Mouse (Mus musculus): Measurements from ENCODE around the gene Fzd4. TPM values are rescaled to one million over a fixed set of nuclear protein-coding genes. Genes with fewer than 3 reads are reported as not detected.
A peak's percentile ranks its signal among the peaks of the same experiment; 100 is the strongest.

Gene Fzd4
- polyA plus RNA-seq, 1 experiment from 2014 or later, result 8.5 TPM

GRCm38 (mm10) chr7:89445137-89445536 is 41.0 kb downstream of the Fzd4 start:
- Histone ChIP-seq H3K27me3 (ENCODE audit: control insufficient read depth, insufficient read depth, low read length) (no peaks in the 10 kb centered on the region), H3K9ac (ENCODE audit: low read length) (no peak overlapping the region), H3K9me3 (replicated peaks; ENCODE audit: control insufficient read depth, low read length) (no peaks in the 10 kb centered on the region), H3K4me1 (ENCODE audit: control insufficient read depth, insufficient read depth, low read length) (no peaks in the 10 kb centered on the region), H3K27ac (ENCODE audit: low read length) (no peak overlapping the region), H3K36me3 (ENCODE audit: control insufficient read depth, insufficient read depth) (no peaks in the 10 kb centered on the region), H3K4me3 (ENCODE audit: low read length) (no peak overlapping the region), H3K4me2 (ENCODE audit: low read depth, low read length) (no peak overlapping the region)
- no peak for ATAC-seq (replicated peaks; ENCODE audit: extremely low read depth, insufficient read depth, low FRiP score)
- WGBS, result 69% methylated on average over 4 of the region's 4 CpGs

GRCm38 (mm10) chr7:89450312-89450711 is 46.2 kb downstream of the Fzd4 start:
- Histone ChIP-seq H3K4me3 (ENCODE audit: low read length) (no peak overlapping the region), H3K4me2 (ENCODE audit: low read depth, low read length) (no peak overlapping the region), H3K27ac (ENCODE audit: low read length) (no peak overlapping the region), H3K36me3 (ENCODE audit: control insufficient read depth, insufficient read depth) (no peaks in the 10 kb centered on the region), H3K9ac (ENCODE audit: low read length) (no peak overlapping the region), H3K27me3 (ENCODE audit: control insufficient read depth, insufficient read depth, low read length) (no peaks in the 10 kb centered on the region), H3K9me3 (replicated peaks; ENCODE audit: control insufficient read depth, low read length) (no peaks in the 10 kb centered on the region), H3K4me1 (ENCODE audit: control insufficient read depth, insufficient read depth, low read length) (peaks cover 2% of the 10 kb centered on the region; the same call in 1 of the 2 replicates)
- ATAC-seq (replicated peaks; ENCODE audit: extremely low read depth, insufficient read depth, low FRiP score), result no peak
- WGBS, result 70% methylated on average over 2 of the region's 2 CpGs

GRCm38 (mm10) chr7:89456380-89457076 is 52.4 kb downstream of the Fzd4 start:
- H3K27me3 ChIP-seq (ENCODE audit: control insufficient read depth, insufficient read depth, low read length), result no peaks in the 10 kb centered on the region
- H3K36me3 ChIP-seq (ENCODE audit: control insufficient read depth, insufficient read depth), result no peaks in the 10 kb centered on the region
- no peak overlapping the region for H3K9ac ChIP-seq (ENCODE audit: low read length)
- WGBS, result 53% methylated on average over 7 of the region's 7 CpGs
- ATAC-seq (replicated peaks; ENCODE audit: extremely low read depth, insufficient read depth, low FRiP score), result no peak
- H3K4me2 ChIP-seq (ENCODE audit: low read depth, low read length), result no peak overlapping the region
- peaks cover 12% of the 10 kb centered on the region; the same call in 1 of the 2 replicates for H3K4me1 ChIP-seq (ENCODE audit: control insufficient read depth, insufficient read depth, low read length)
- no peak overlapping the region for H3K27ac ChIP-seq (ENCODE audit: low read length)
- no peak overlapping the region for H3K4me3 ChIP-seq (ENCODE audit: low read length)
- H3K9me3 ChIP-seq (replicated peaks; ENCODE audit: control insufficient read depth, low read length), result no peaks in the 10 kb centered on the region

- Histone ChIP-seq H3K27me3 (ENCODE audit: control insufficient read depth, insufficient read depth, low read length) (no peaks in the 10 kb centered on the region), H3K4me1 (ENCODE audit: control insufficient read depth, insufficient read depth, low read length) (peaks cover 19% of the 10 kb centered on the region), H3K4me3 (ENCODE audit: low read length) (no peak overlapping the region), H3K27ac (ENCODE audit: low read length) (no peak overlapping the region), H3K9me3 (replicated peaks; ENCODE audit: control insufficient read depth, low read length) (no peaks in the 10 kb centered on the region), H3K36me3 (ENCODE audit: control insufficient read depth, insufficient read depth) (no peaks in the 10 kb centered on the region), H3K9ac (ENCODE audit: low read length) (no peak overlapping the region), H3K4me2 (ENCODE audit: low read depth, low read length) (no peak overlapping the region)
- 76% methylated on average over 2 of the region's 2 CpGs for WGBS
- no peak for ATAC-seq (replicated peaks; ENCODE audit: extremely low read depth, insufficient read depth, low FRiP score)
Observed at GRCm38 (mm10) chr7:89459691-89460090, 55.5 kb downstream of the Fzd4 start.

GRCm38 (mm10) chr7:89460911-89461310 is 56.8 kb downstream of the Fzd4 start:
- H3K4me1 ChIP-seq (ENCODE audit: control insufficient read depth, insufficient read depth, low read length), result peaks cover 20% of the 10 kb centered on the region
- no peaks in the 10 kb centered on the region for H3K27me3 ChIP-seq (ENCODE audit: control insufficient read depth, insufficient read depth, low read length)
- peak overlapping the region; percentile 82 for H3K27ac ChIP-seq (ENCODE audit: low read length)
- H3K4me2 ChIP-seq (ENCODE audit: low read depth, low read length), result no peak overlapping the region
- no peaks in the 10 kb centered on the region for H3K9me3 ChIP-seq (replicated peaks; ENCODE audit: control insufficient read depth, low read length)
- peak; percentile 77 for ATAC-seq (replicated peaks; ENCODE audit: extremely low read depth, insufficient read depth, low FRiP score)
- H3K4me3 ChIP-seq (ENCODE audit: low read length), result no peak overlapping the region
- H3K9ac ChIP-seq (ENCODE audit: low read length), result no peak overlapping the region
- H3K36me3 ChIP-seq (ENCODE audit: control insufficient read depth, insufficient read depth), result no peaks in the 10 kb centered on the region

GRCm38 (mm10) chr7:89461351-89461750 is 57.2 kb downstream of the Fzd4 start:
- 31% methylated on average over 3 of the region's 3 CpGs for WGBS
- peak; percentile 92 for ATAC-seq (replicated peaks; ENCODE audit: extremely low read depth, insufficient read depth, low FRiP score)

More at GRCm38 (mm10) chr7:89461351-89461750, 57.2 kb downstream of the Fzd4 start:
- Histone ChIP-seq H3K9me3 (replicated peaks; ENCODE audit: control insufficient read depth, low read length) (no peaks in the 10 kb centered on the region), H3K4me3 (ENCODE audit: low read length) (no peak overlapping the region), H3K9ac (ENCODE audit: low read length) (no peak overlapping the region), H3K27me3 (ENCODE audit: control insufficient read depth, insufficient read depth, low read length) (no peaks in the 10 kb centered on the region), H3K36me3 (ENCODE audit: control insufficient read depth, insufficient read depth) (no peaks in the 10 kb centered on the region), H3K27ac (ENCODE audit: low read length) (peak overlapping the region; percentile 82), H3K4me2 (ENCODE audit: low read depth, low read length) (0 out of 2 replicates have a peak overlapping the region, but pooled peaks have one; percentile 12), H3K4me1 (ENCODE audit: control insufficient read depth, insufficient read depth, low read length) (peaks cover 20% of the 10 kb centered on the region)

Other genes starting within 250 kb of the Fzd4 start
- 25.9 and 27.8 TPM in 2 replicates for gene Tmem135, start 133 bp upstream of the Fzd4 start, polyA plus RNA-seq (2015; fragmentation: Nextera tagmentation; extraction: Ambion mirVana)
- gene Prss23, start 122.8 kb downstream of the Fzd4 start, polyA plus RNA-seq (2015; fragmentation: Nextera tagmentation; extraction: Ambion mirVana), result 29.3 and 33.4 TPM in 2 replicates
- gene Me3, start 228.0 kb downstream of the Fzd4 start, polyA plus RNA-seq (2015; fragmentation: Nextera tagmentation; extraction: Ambion mirVana), result 9.0 and 10.8 TPM in 2 replicates